8 mouse cellular contexts compared by ENCODE assay signal in the genomic region with DNA sequence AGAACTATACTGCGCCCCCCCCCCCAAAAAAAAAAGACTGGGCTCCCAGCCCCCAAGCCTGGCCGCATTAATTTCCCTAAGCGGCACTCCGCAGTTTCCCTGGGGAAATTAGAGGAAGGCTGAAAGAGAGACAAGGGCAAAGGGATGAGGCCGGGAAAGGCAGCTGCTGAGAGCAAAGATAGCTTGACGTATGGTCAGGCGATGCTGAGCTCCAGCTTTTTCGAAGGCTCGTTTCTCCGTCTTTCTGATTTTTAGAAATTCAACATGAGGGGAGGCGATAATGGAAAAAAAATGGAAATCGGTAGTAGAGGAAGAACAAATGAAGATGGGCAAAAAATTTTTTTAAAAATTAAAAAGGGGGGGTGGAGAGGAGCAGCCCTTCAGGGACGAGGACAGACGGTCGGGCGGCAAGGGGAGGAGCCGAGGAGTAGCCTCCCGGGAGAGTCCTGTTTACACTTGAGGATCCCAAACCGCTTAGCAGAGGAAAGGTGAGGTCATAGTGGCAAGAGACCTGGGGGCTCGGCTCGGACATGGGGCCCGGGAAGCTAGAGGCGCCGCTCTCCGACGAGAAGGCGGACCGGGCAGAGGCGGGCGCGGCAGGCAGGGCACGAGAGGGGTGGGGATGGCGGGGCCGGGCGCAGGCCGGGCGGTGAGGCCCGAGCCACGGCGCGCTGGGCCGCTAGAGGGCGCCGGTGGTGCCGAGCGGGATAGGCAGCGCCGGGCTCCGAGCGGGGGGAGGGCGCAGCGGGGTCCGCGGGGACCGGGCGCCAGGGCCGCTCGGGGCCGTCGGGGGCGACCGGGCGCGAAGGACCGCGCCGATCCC. TPM values are rescaled to one million over a fixed set of nuclear protein-coding genes. Genes with fewer than 3 reads are reported as not detected.
DNase-seq lines count a peak whose midpoint lies in the region; ATAC-seq lines count a peak whose summit lies in the region.

No protein-coding gene starts in this region.

- WGBS in hindbrain, embryonic 13.5 days: under 1% methylated on average over 40 of the region's 67 CpGs

- H3K9me3 ChIP-seq in hindbrain, embryonic 13.5 days: no peaks in the 10 kb centered on the region

- peak overlapping the region; percentile 100 for H3K27ac ChIP-seq in hindbrain, embryonic 13.5 days

- peak; percentile 40 for ATAC-seq in hindbrain, embryonic 13.5 days (ENCODE audit: low FRiP score)

- peak; percentile 82 for DNase-seq in T-cell, adult 2 months (ENCODE audit: low spot score)
- peak; percentile 94 to 97 for DNase-seq in cerebellum, postnatal 36 days
- peak; percentile 75 to 86 for DNase-seq in frontal cortex, postnatal 25 days (ENCODE audit: low spot score in 2 of 2)
- peak; percentile 82 for DNase-seq in left cerebral cortex, adult 11 months (ENCODE audit: low spot score)
- peak; percentile 93 for DNase-seq in lung, postnatal 36 days
- DNase-seq in retina, embryonic 14.5 days (ENCODE audit: low spot score): peak; percentile 92
- DNase-seq in thymus, postnatal 4 days: peak; percentile 99

- H3K4me1 ChIP-seq in hindbrain, embryonic 13.5 days (replicated peaks): peaks cover 70% of the 10 kb centered on the region

- no peaks in the 10 kb centered on the region for H3K27me3 ChIP-seq in hindbrain, embryonic 13.5 days

- peak overlapping the region; percentile 100 for H3K9ac ChIP-seq in hindbrain, embryonic 13.5 days

- peaks cover 27% of the 10 kb centered on the region for H3K36me3 ChIP-seq in hindbrain, embryonic 13.5 days

- peak overlapping the region; percentile 93 for H3K4me3 ChIP-seq in hindbrain, embryonic 13.5 days

- peak overlapping the region; percentile 100 for H3K4me2 ChIP-seq in hindbrain, embryonic 13.5 days

RNA-seq across cellular contexts. Expression of gene Ptms, which starts 3.0 kb away (rescaled TPM):
- polyA plus RNA-seq in hindbrain, embryonic 13.5 days (2015; fragmentation: Nextera tagmentation; extraction: Ambion mirVana): 744 and 801 TPM in 2 replicates

RNA-seq across cellular contexts. Expression of gene Lag3, which starts 5.4 kb away (rescaled TPM):
- 2.4 and 2.6 TPM in 2 replicates for polyA plus RNA-seq in hindbrain, embryonic 13.5 days (2015; fragmentation: Nextera tagmentation; extraction: Ambion mirVana)

RNA-seq across cellular contexts. Expression of gene Mlf2, which starts 14.3 kb away (rescaled TPM):
- 481 and 505 TPM in 2 replicates for polyA plus RNA-seq in hindbrain, embryonic 13.5 days (2015; fragmentation: Nextera tagmentation; extraction: Ambion mirVana)

RNA-seq across cellular contexts. Expression of gene Cd4, which starts 28.9 kb away (rescaled TPM):
- polyA plus RNA-seq in hindbrain, embryonic 13.5 days (2015; fragmentation: Nextera tagmentation; extraction: Ambion mirVana): 0.14 and 0.19 TPM in 2 replicates

RNA-seq across cellular contexts. Expression of gene Cops7a, which starts 48.4 kb away (rescaled TPM):
- polyA plus RNA-seq in hindbrain, embryonic 13.5 days (2015; fragmentation: Nextera tagmentation; extraction: Ambion mirVana): 89.3 and 94.5 TPM in 2 replicates

Comparison
In these comparisons a context has a peak if more than half of its experiments do, and no peak if none do; other contexts are left out.
1. Peak in every context shown above with its lines: DNase-seq, ATAC-seq, H3K4me3 ChIP-seq and H3K27ac ChIP-seq.